Mouse (Mus musculus) brain, embryonic 14.5 days (tissue): ENCODE measurements around the gene Atg16l2.

Experiments
- CTCF ChIP-seq: fragments of 200-500 bp; IDR thresholded peaks from 2 replicates; pipeline ENCODE4 v1.5.1; 2012; ENCODE audit warnings: inconsistent platforms, mild to moderate bottlenecking, moderate library complexity, borderline replicate concordance; ENCODE audit not compliant: insufficient read depth, insufficient read length; ENCODE audit errors: extremely low read depth
- POLR2A ChIP-seq: fragments of 200-500 bp; IDR thresholded peaks from 2 replicates; pipeline ENCODE4 v1.6.1; 2012; ENCODE audit warnings: mild to moderate bottlenecking, inconsistent platforms, borderline replicate concordance; ENCODE audit not compliant: poor library complexity, insufficient read depth, insufficient read length, severe bottlenecking; ENCODE audit errors: extremely low read depth

DNA sequence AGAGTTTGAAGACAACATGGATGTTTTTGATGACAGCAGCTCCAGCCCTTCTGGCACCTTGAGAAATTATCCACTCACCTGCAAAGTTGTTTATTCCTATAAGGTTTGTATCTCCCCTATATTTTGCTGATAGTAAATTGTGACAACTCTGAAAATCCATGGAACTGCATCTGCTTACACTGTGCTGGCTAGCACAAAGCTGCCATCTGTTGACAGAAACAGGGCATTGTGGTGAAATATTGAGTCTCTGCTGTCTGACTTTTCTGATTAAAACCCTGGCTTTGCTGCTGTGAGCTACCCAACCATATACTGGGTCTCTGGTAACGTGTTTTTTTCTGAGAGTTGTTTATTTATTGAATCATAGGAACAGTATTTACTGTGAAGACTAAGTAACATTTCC is 30.4 kb downstream of the Atg16l2 start:
- TF ChIP-seq CTCF (peak; percentile 22; the same call in 1 of the 2 replicates), POLR2A (no peak)
